Mouse (Mus musculus): Measurements from ENCODE around the gene C77080. TPM values are rescaled to one million over a fixed set of nuclear protein-coding genes. Genes with fewer than 3 reads are reported as not detected.

Gene C77080
- polyA plus RNA-seq, 1 experiment = 15.6 TPM

GRCm38 (mm10) chr4:129295188-129295587, 34.0 kb upstream of the C77080 start:
- Histone ChIP-seq H3K27ac (ENCODE audit: insufficient read depth, low read length) (no peak overlapping the region), H3K4me3 (replicated peaks; ENCODE audit: insufficient read depth, low read depth, low read length) (no peak overlapping the region), H3K27me3 (ENCODE audit: control insufficient read depth, insufficient read depth, low read length) (no peaks in the 10 kb centered on the region), H3K4me1 (ENCODE audit: control insufficient read depth, insufficient read depth, low read length) (peaks cover 3% of the 10 kb centered on the region; the same call in 1 of the 2 replicates)
- DNase-seq = no peak
- no peak for TF ChIP-seq CTCF (IDR thresholded peaks at IDR 0.05; ENCODE audit: borderline replicate concordance, insufficient read depth, low read depth, low read length)
- TF ChIP-seq POLR2A (IDR thresholded peaks at IDR 0.05; ENCODE audit: borderline replicate concordance, insufficient read depth, low read length) = no peak
- WGBS = 87% methylated on average over 2 of the region's 2 CpGs

DNA sequence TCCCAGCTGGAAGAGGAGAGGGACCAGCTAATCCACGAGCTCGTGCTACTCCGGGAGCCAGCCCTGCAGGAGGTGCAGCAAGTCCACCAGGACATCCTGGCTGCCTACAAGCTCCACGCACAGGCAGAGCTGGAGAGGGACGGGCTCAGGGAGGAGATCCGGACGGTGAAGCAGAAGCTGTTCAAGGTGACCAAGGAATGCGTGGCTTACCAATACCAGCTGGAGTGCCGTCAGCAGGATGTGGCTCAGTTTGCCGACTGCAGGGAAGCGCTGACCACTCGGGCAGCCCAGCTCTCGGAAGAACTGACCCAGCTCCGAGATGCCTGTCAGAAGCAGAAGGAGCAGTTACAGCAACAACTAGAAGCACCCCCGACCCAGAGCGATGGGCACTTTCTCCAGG, 32.5 kb upstream of the C77080 start:
- TF ChIP-seq CTCF (IDR thresholded peaks at IDR 0.05; ENCODE audit: borderline replicate concordance, insufficient read depth, low read depth, low read length) = no peak
- TF ChIP-seq POLR2A (IDR thresholded peaks at IDR 0.05; ENCODE audit: borderline replicate concordance, insufficient read depth, low read length) = no peak
- Histone ChIP-seq H3K27me3 (ENCODE audit: control insufficient read depth, insufficient read depth, low read length) (no peaks in the 10 kb centered on the region), H3K27ac (ENCODE audit: insufficient read depth, low read length) (no peak overlapping the region), H3K4me1 (ENCODE audit: control insufficient read depth, insufficient read depth, low read length) (peaks cover 3% of the 10 kb centered on the region; the same call in 1 of the 2 replicates), H3K4me3 (replicated peaks; ENCODE audit: insufficient read depth, low read depth, low read length) (peak overlapping the region; percentile 23)
- DNase-seq = no peak
- WGBS = 31% methylated on average over 16 of the region's 16 CpGs

GRCm38 (mm10) chr4:129292831-129293230, 31.6 kb upstream of the C77080 start:
- no peak overlapping the region for H3K4me3 ChIP-seq (replicated peaks; ENCODE audit: insufficient read depth, low read depth, low read length)
- WGBS = 85% methylated on average over 7 of the region's 7 CpGs
- TF ChIP-seq POLR2A (IDR thresholded peaks at IDR 0.05; ENCODE audit: borderline replicate concordance, insufficient read depth, low read length) (no peak), CTCF (IDR thresholded peaks at IDR 0.05; ENCODE audit: borderline replicate concordance, insufficient read depth, low read depth, low read length) (no peak)
- H3K27ac ChIP-seq (ENCODE audit: insufficient read depth, low read length) = no peak overlapping the region
- peaks cover 3% of the 10 kb centered on the region; the same call in 1 of the 2 replicates for H3K4me1 ChIP-seq (ENCODE audit: control insufficient read depth, insufficient read depth, low read length)
- no peaks in the 10 kb centered on the region for H3K27me3 ChIP-seq (ENCODE audit: control insufficient read depth, insufficient read depth, low read length)
- DNase-seq = no peak

DNA sequence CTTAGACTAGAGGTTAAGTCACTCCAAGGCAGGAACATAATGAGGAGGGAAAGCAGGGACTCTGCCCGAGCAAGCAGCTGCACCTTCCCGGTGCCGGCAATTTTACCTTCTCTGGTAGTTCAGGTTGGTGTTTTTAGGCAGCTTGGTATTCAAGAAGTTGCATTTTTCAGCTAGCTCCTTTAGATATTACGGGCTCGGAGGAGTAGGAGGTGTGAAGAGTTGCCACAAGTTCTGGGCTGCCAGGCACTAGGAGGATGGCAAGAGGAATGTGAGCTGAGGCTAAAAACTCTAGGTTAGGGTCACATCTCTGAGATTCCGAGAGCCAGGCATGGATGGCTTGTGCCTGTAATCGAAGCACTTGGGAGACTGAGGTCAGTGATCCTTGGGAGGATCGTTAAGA, 28.5 kb upstream of the C77080 start:
- WGBS = 93% methylated on average over 8 of the region's 8 CpGs
- DNase-seq = no peak
- H3K27ac ChIP-seq (ENCODE audit: insufficient read depth, low read length) = no peak overlapping the region
- no peak overlapping the region for H3K4me3 ChIP-seq (replicated peaks; ENCODE audit: insufficient read depth, low read depth, low read length)
- TF ChIP-seq POLR2A (IDR thresholded peaks at IDR 0.05; ENCODE audit: borderline replicate concordance, insufficient read depth, low read length) (no peak), CTCF (IDR thresholded peaks at IDR 0.05; ENCODE audit: borderline replicate concordance, insufficient read depth, low read depth, low read length) (no peak)
- no peaks in the 10 kb centered on the region for H3K27me3 ChIP-seq (ENCODE audit: control insufficient read depth, insufficient read depth, low read length)
- peaks cover 10% of the 10 kb centered on the region for H3K4me1 ChIP-seq (ENCODE audit: control insufficient read depth, insufficient read depth, low read length)

DNA sequence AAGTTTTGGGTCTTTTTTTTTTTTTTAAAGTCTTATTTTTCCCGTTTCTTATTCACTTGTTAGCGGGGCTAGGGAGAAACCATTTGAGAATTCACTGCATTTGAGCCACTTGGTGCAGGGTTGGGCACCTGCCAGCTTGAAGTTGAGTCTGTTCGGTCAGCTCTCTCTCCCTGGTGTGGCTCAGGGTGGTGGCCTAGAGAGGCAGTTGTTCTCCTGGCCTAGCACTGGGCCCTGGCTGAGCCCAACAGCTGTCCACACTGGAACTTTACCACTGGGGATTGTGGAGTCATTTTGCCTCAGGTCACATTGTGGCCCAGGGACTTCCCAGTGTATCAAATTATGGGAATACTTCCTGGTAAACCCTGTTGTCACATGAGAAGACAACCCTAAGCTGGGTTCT, 26.9 kb upstream of the C77080 start:
- DNase-seq = no peak
- no peak overlapping the region for H3K4me3 ChIP-seq (replicated peaks; ENCODE audit: insufficient read depth, low read depth, low read length)
- 55% methylated on average over 3 of the region's 3 CpGs for WGBS
- peaks cover 10% of the 10 kb centered on the region for H3K4me1 ChIP-seq (ENCODE audit: control insufficient read depth, insufficient read depth, low read length)
- TF ChIP-seq CTCF (IDR thresholded peaks at IDR 0.05; ENCODE audit: borderline replicate concordance, insufficient read depth, low read depth, low read length) (no peak), POLR2A (IDR thresholded peaks at IDR 0.05; ENCODE audit: borderline replicate concordance, insufficient read depth, low read length) (no peak)
- no peaks in the 10 kb centered on the region for H3K27me3 ChIP-seq (ENCODE audit: control insufficient read depth, insufficient read depth, low read length)
- no peak overlapping the region for H3K27ac ChIP-seq (ENCODE audit: insufficient read depth, low read length)

DNA sequence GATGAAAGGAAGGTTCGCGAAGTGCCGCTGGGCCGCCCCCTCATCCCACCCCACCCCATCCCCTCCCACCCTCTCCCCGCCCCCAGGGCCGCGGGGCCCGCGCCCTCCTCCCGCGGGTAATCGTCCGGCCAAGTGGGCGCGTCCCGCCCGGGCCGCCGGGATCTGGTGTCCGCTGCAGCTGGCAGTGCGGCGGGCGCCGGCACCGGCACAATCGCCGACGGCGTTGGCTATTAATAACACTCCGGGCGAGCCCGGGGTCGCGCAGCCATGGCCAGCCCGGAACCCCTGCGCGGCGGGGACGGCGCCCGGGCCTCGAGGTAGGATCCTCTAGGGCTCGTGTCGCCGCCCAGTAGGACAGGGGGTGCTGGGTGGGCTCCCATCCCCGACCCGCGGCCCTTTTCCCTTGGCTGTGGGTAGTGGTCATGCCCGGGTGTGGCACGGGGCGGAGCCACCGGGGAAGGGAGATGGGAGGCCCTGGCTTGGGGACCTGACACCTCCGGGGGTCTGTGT, 26.3 kb upstream of the C77080 start, which contains the start of gene Sync:
Sync (plus strand) TSS at position 146 of the 510 bp plus-strand sequence.
- 1% methylated on average over 50 of the region's 53 CpGs for WGBS
- peak within 1 kb of the TSS; percentile 32 for H3K4me3 ChIP-seq (replicated peaks; ENCODE audit: insufficient read depth, low read depth, low read length)

DNA sequence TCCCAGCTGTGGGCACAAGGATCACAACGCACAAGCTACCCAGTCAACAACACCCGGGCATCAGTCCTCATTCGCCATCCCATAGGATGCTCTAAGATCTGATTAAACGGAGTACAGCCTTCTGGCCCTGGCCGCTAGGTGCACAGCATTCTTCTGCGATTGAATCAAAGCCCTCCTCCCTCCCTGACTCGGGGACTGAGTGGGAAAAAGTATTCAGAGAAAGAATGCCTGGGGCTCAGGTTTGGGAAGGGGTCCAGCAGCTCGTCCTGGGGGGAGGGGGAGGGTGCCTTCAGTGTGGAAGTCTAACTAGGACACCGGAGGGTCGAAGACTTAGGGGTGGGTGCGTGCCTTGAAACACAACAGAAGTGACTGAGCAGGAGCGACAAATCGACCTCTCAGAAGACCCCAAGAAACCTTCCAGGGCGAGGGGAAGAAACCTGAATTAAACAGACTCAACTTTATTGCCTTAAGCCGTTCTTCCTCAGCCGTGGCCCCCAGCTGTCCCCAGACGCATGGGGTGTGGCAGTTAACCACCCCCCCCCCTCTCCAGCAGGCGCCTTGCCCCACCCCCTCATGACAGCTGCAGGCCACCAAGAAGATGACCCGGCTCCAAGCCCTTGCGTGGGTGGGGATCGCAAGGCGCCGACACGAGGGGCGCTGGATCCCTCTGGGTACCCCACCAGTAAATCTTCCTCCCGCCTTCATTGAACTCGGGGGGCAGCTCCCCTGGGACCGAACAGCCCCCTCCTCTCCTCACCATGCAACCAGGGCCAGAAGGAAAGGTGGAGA, 25.7 kb upstream of the C77080 start:
- Histone ChIP-seq H3K4me3 (replicated peaks; ENCODE audit: insufficient read depth, low read depth, low read length) (peak overlapping the region; percentile 32), H3K4me1 (ENCODE audit: control insufficient read depth, insufficient read depth, low read length) (peaks cover 12% of the 10 kb centered on the region), H3K27ac (ENCODE audit: insufficient read depth, low read length) (no peak overlapping the region), H3K27me3 (ENCODE audit: control insufficient read depth, insufficient read depth, low read length) (no peaks in the 10 kb centered on the region)
- WGBS = 3% methylated on average over 28 of the region's 28 CpGs
- TF ChIP-seq CTCF (IDR thresholded peaks at IDR 0.05; ENCODE audit: borderline replicate concordance, insufficient read depth, low read depth, low read length) = no peak
- no peak for TF ChIP-seq POLR2A (IDR thresholded peaks at IDR 0.05; ENCODE audit: borderline replicate concordance, insufficient read depth, low read length)
- no peak for DNase-seq

More for the DNA sequence above, 26.3 kb upstream of the C77080 start, which contains the start of gene Sync:
- Histone ChIP-seq H3K4me1 (ENCODE audit: control insufficient read depth, insufficient read depth, low read length) (peaks cover 12% of the 10 kb centered on the region), H3K27me3 (ENCODE audit: control insufficient read depth, insufficient read depth, low read length) (no peaks in the 10 kb centered on the region), H3K27ac (ENCODE audit: insufficient read depth, low read length) (no peak within 1 kb of the TSS)
- peak in 1 of 2 experiments; percentile 26 for DNase-seq
- no peak for TF ChIP-seq CTCF (IDR thresholded peaks at IDR 0.05; ENCODE audit: borderline replicate concordance, insufficient read depth, low read depth, low read length)
- no peak for TF ChIP-seq POLR2A (IDR thresholded peaks at IDR 0.05; ENCODE audit: borderline replicate concordance, insufficient read depth, low read length)
